In genomic region chr5:103020954-103021353, GRCm38 (mm10) we compare ENCODE assay signal across 19 mouse cellular contexts.
DNase-seq lines count a peak whose midpoint lies in the region; ATAC-seq lines count a peak whose summit lies in the region.
"Had no signal": no experiment of that assay in that cellular context is flagged by ENCODE, and none has a peak within 500 bp of the region (broad histone marks: within the 10 kb centered on the region; RNA-seq: fewer than 3 reads in every experiment).

No protein-coding gene starts in this region.

- peaks cover 33% of the 10 kb centered on the region for H3K4me1 ChIP-seq in hindbrain, embryonic 13.5 days (replicated peaks)
- peaks cover 24% of the 10 kb centered on the region for H3K4me1 ChIP-seq in midbrain, embryonic 16.5 days (ENCODE audit: control insufficient read depth, insufficient read depth, low read length)
- H3K4me1 ChIP-seq: heart, embryonic 12.5 days had no signal

- H3K27ac ChIP-seq in hindbrain, embryonic 13.5 days: peak overlapping the region; percentile 70
- H3K27ac ChIP-seq in midbrain, embryonic 16.5 days (ENCODE audit: low read length): peak overlapping the region; percentile 50; the same call in 1 of the 2 replicates
- H3K27ac ChIP-seq: stomach, postnatal 0 days had no signal

- no peak overlapping the region for H3K9ac ChIP-seq in hindbrain, embryonic 13.5 days
- no peak overlapping the region for H3K9ac ChIP-seq in midbrain, embryonic 16.5 days (ENCODE audit: low read depth, low read length)
- H3K9ac ChIP-seq: heart, embryonic 12.5 days; lung, embryonic 14.5 days had no signal

- H3K9me3 ChIP-seq in hindbrain, embryonic 13.5 days: no peaks in the 10 kb centered on the region
- no peaks in the 10 kb centered on the region for H3K9me3 ChIP-seq in midbrain, embryonic 16.5 days (replicated peaks; ENCODE audit: control insufficient read depth, low read length, poor library complexity, severe bottlenecking)
- H3K9me3 ChIP-seq: heart, embryonic 12.5 days had no signal

- 16% methylated on average over 3 of the region's 3 CpGs for WGBS in hindbrain, embryonic 13.5 days
- 12% methylated on average over 3 of the region's 3 CpGs for WGBS in midbrain, embryonic 16.5 days

- no peak overlapping the region for H3K4me2 ChIP-seq in hindbrain, embryonic 13.5 days
- H3K4me2 ChIP-seq in midbrain, embryonic 16.5 days (ENCODE audit: low read length): no peak overlapping the region
- H3K4me2 ChIP-seq: heart, embryonic 12.5 days; liver, embryonic 11.5 days; lung, embryonic 14.5 days had no signal

- H3K36me3 ChIP-seq in hindbrain, embryonic 13.5 days: no peaks in the 10 kb centered on the region; the same call in 1 of the 2 replicates
- no peaks in the 10 kb centered on the region for H3K36me3 ChIP-seq in midbrain, embryonic 16.5 days (ENCODE audit: control insufficient read depth, insufficient read depth, low read length)
- H3K36me3 ChIP-seq: heart, embryonic 12.5 days had no signal

- H3K27me3 ChIP-seq in hindbrain, embryonic 13.5 days: no peaks in the 10 kb centered on the region
- no peaks in the 10 kb centered on the region for H3K27me3 ChIP-seq in midbrain, embryonic 16.5 days (ENCODE audit: control insufficient read depth, insufficient read depth, low read depth, low read length)
- H3K27me3 ChIP-seq: CH12.LX; heart, embryonic 12.5 days had no signal

- H3K4me3 ChIP-seq in hindbrain, embryonic 13.5 days: no peak overlapping the region
- no peak overlapping the region for H3K4me3 ChIP-seq in midbrain, embryonic 16.5 days (ENCODE audit: low read depth, low read length)
- H3K4me3 ChIP-seq: heart, embryonic 12.5 days; myocyte had no signal

- peak; percentile 87 for ATAC-seq in hindbrain, embryonic 13.5 days (ENCODE audit: low FRiP score)
- ATAC-seq in midbrain, embryonic 16.5 days: peak; percentile 78
- ATAC-seq: intestine, postnatal 0 days had no signal

- peak; percentile 25 for DNase-seq in embryo, embryonic 10 days (ENCODE audit: low spot score)
- no peak for DNase-seq in embryo, embryonic 10.5 days (ENCODE audit: low spot score)
- peak; percentile 14 for DNase-seq in Muller cell, postnatal 12 days (ENCODE audit: inconsistent ontology term)
- DNase-seq in liver: no peak
- no peak for DNase-seq in cerebellum, adult 9-11 months
- DNase-seq in right cerebral cortex, adult 2 months (ENCODE audit: low spot score in 2 of 2): no peak
- DNase-seq: gastrocnemius, postnatal 25 days; heart, postnatal 36 days; kidney, postnatal 10 days; thymus, postnatal 36 days had no signal

Comparison
In these comparisons a context has a peak if more than half of its experiments do, and no peak if none do; other contexts are left out.
1. DNase-seq: peak in embryo, embryonic 10 days (single experiment) and Muller cell, postnatal 12 days (single experiment); none in embryo, embryonic 10.5 days (single experiment), liver (single experiment), cerebellum, adult 9-11 months (single experiment) and right cerebral cortex, adult 2 months (0 of 2).